Mouse (Mus musculus) spleen, adult 12 weeks (tissue): ENCODE data around the gene Cd200r3.

Experiments
- DNase-seq: peaks from one replicate; pipeline ENCODE4 v3.0.0; 2022; ENCODE audit warnings: low spot score

Gene Cd200r3

DNA sequence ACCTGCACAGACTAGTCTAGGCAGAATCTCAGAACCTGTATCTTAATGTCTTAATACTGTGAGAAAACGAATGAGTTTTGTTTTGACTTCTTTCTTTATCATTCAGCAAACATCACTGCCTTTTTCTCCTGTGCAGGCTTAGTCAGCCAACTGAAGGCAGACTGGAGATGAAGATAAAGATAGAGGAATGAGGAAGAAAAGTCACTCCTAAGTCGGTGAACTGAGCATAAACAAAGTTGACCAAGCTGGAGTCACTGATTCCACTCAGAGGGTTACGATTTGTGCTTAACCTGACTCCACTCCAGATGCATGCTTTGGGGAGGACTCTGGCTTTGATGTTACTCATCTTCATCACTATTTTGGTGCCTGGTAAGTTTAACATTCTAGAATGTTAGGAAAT is at the start of gene Cd200r3:
TSS of gene Cd200r3 (plus strand) at position 211 of the 400 bp plus-strand sequence.
- no peak for DNase-seq

DNA sequence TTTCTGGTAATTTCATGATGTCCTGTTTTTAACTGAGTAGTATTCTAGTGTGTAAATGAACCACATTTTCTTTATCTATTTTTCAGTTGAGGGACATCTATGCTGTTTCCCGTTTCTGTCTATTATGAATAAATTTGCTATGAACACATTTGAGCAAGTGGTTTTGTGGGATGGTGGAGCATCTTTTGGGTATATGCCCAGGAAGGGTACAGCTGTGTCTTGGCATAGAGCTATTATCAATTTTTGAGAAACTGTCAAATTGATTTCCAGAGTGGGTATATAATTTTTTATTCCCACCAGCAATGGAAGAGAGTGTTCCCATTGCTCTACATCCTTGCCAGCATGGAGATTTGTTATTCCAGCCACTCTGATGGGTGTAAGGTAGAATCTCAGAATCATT is 11.5 kb upstream of the Cd200r3 start:
- DNase-seq = no peak

DNA sequence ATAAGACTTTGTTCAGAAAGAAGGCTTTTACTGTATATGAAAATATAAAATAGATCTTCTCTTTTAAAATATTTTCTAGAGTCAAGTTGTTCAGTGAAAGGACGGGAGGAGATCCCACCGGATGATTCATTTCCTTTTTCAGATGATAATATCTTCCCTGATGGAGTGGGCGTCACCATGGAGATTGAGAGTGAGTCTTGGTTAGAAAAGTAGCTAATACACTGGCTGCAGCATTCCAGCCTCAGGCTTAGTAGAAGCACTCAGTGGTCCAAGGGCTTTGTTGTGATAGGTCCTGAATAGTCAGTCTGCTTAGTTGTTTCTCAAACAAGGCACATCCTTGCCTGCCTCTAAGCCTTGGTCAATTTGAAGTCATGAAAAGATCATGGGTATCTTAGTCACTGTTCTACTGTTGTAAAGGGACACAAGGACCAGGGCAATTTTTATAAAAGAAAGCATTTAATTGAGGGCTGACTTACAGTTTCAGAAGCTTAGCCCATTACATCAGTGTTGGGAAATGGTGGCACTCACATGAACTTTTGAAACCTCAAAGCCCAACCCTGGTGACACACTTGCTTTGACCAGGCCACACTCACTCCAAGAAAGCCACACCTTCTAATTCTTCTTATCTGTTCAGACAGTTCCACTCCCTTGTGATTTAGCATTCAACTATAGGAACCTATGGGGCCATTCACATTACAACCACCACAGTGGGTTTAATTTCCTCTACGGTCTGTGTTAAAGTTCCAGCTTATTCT is 8.1 kb downstream of the Cd200r3 start:
- DNase-seq = no peak

DNA sequence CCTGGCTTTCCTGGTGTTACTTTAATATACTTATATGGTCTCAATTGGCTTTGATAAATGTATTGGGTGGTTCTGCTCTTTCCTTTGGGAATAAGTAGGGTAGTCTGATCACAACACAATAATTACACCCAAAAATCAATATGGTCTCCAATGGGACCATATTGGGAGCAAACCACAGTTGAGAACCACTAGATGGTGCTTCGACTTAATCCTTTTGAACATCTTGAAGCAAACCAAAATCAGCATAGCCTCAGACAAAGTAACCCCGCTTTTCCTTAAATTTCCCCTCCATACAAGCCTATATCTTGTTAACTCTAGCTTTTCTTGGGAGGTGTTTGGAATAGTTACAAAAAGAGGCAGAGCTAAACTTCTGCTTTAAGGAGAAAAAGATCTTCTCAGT is 18.8 kb downstream of the Cd200r3 start:
- DNase-seq = no peak

DNA sequence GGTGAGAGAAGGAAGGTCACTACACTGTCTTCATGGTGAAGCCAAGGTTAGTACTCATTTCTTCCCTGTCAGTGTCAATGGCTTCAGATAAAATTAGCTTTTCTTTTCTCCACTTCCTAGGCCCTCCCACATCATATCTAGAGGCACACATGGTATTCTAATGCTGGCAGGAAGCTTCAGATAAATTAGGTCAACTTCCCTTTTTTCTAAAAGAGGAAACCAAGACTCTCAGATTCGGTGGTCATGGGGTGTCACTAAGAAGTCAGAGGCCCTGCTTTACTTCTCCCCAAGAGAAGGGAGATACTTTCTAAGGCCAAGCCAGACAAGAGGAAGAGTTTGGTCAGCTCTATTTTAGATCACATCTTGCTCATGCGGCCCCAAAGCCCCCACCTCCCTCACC is 19.3 kb downstream of the Cd200r3 start:
- DNase-seq = peak; percentile 6

DNA sequence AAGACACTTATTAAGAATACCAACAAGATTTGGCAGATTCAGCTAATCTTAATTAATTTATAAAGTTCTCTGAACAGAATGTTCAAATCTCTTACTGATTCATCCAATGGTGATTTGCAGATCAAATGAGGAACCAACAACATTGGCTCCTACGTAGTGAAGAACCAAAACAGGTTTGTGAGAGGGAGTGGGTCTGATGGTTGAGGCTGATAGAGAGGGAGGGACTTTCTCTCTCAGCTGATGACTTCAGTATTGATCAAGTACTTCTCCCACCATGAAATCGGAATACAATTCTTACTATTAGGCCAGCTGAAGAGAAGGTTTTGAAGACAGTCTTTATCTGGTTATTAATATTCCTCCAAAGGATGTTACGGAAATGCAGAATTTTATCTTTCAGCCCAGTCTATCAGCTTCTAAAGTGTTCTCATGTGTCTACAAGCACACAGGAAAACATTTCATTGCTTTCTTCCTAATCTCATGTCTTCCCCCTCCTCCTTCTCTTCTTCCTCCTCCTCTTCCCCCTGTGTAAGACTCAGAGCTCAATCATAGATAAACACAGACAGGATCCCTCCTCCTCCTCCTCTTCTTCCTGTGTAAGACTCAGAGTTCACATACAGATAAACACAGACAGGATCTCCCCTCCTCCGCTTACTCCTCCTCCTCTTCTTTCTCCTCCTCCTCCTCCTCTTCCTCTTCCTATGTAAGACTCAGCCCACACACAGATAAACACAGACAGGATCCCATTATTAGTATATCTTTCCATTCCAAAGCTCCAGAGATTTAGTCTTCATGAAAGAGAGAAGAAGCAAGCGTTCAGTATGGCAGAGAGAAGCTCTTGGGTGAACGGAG is 21.3 kb downstream of the Cd200r3 start:
- DNase-seq = no peak

DNA sequence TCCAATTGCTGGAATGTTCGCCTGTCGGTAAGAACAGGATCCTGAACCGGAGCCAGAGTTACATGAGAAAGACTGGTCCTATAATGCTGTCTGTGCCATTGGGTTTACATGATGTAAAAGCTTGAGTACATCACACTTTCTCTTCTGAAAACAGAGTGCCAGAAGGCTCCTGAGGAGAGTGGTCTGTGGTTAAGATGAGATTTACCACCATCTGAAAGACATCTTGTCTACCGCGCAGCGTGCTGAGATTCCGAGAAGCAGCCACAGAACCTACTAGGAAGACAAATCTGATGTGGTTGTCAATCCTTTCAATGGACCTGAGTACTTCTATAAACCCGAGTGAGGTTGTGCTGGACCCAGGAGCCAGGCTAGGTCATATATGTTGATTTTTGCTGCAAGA is 21.9 kb downstream of the Cd200r3 start:
- no peak for DNase-seq

DNA sequence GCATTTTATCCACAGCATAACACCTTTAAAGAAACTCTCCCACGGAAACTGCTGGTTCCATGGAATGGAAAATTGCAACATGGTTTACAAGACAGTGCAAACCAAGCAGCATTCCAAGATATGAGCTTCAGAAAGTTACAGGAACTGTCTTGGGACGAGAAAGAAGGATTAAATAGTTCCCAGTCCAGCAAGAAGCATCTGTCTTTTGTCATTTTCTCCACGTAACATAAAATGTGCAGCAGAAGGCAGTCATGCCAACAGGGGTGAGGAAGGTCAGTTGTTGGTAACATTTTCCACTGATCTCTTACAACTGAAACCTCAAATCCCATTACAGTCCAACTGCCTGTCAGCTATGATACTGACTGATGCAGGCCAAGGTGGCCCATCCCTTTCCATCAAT is 22.4 kb downstream of the Cd200r3 start:
- DNase-seq = no peak

DNA sequence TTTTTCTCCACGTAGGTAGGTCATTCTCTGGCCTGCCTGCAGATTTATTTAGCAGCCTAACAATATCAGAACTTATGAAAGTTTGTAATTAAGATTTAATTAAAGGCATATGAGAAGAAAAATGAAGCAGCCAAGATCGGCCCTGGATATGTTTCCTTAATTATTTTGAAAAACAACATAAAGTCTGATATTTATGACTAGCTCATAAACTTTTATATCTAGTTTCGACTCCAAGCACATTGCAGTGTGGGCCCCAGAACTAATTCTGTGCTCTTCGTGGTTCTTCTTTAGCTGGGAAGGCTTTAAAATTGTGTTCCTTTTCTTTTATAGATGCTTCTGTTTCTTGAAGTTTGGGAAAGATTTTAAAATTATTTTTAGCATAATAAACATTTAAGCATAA is 23.4 kb downstream of the Cd200r3 start:
- no peak for DNase-seq

DNA sequence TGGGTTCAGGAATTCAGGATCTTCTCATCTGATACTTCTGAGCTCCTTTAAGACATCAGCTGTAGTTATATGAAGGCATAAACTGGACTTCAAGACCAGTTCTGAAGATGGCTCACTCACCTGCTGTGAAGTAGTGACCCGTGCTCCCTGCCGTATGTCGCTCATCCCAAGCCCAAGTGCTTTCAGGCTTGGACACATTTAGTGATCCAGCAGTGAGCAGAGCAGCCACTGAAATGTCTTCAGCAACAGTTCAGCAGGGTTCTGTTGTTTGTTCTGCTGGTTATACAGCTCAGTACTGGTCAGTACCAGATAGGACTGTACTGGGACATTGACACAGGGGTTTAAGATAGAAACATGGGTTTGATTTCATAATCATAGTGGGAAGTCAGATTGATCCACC is 24.6 kb downstream of the Cd200r3 start:
- DNase-seq = no peak

DNA sequence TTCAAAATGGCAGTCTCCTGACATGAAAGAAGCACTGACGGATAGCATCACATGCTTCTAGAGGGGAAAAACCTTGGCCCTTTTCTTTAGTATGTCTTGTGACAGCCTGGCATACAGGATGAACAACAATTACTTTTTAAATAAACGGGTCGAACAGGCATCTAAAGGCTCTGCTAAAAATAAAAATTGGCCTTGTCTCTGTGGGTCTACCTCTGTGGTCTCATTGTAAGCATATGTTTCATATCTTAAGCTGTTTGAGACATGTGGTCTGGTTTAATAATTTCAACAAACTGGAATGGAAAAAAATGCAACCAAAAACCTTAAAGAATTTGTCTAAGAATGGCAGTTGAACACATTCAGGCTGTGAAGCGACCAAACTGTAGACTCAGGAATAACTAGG is 27.4 kb downstream of the Cd200r3 start:
- no peak for DNase-seq

DNA sequence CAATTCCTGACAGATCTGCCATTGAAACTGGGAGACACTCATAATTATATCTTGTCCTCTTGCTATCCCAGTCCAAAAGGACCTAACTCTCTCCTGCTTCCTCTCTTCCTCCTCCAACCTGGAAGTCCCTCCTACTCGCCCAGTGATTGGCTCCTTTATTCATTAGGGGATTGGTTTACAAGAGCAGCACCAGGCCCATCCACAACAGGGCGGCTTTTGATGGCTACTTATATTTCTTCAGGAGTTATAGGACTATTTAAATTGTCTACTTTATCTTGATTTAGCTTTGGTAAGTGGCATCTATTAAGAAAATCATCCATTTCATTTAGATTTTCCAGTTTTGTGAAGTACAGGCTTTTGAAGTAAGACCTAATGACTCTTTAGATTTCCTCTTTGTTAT is 30.6 kb downstream of the Cd200r3 start:
- no peak for DNase-seq

DNA sequence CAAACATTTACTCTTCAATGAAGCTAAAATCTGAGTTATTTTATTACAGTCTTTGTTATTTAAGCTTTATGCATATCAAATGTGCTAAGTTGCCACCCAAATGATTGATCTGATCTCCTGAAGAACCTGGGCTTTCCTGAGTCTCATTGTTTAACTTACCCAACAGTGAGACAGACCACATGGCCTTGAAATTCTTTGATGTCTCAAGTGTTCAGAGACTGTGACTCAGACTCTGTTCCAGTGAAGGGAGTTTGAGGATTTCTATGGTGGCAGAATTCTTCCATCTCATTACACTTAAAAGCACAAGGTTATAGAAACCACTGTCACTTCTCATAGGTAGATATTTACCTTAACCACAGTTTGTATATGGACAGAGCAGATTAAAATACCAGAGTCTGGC is 32.6 kb downstream of the Cd200r3 start:
- DNase-seq = no peak

DNA sequence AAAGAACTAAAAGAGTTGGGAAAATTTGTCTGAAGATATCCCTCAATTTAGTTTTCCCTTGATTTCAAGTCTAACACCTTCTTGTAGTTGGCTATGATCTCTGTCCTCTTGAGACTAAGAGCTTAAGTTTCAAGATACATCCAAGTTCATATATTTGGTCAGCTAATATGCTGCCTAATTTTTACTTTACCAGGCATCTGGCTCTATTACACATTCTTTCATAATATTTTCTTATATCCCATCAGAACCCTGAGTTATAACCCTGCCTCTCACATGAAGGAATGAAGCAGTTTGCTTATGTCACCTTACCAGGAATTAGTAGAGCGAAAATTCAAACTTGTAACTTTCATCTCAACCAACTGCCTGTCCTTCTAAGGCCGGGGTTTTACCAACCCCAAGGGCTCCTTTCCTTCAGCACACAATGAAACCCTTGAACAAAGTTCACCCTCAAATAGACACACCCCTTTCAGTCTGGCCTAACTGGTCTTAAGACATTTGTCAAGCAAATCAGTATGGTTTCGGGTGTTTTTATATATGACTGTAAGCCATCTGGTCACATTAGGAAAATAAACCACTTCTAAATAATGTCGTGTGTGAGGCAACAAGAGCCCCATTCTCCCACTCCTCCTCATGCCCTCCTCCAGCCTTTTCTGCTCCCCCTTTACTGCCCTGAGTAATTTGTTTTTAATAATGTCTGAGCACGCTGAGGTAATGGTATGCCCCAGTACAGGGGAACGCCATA is 33.6 kb downstream of the Cd200r3 start:
- no peak for DNase-seq

DNA sequence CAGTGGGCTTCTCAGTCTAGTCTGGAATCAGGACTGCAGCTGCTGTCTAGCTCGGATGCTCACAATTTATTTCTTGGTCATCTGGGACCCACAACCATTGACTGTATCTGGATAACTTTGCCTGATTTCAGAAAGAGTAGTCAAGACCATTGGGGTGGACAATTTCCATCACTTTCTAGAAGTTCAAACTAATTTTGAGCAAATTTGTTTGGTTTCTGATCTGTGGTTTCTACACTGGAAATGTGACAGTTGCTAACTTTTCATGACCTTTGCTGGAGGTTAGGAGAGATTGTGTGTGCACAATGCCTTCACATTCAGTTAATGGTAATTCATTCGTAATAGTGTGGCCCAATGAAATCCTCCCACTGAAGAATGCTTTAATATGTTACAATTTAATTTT is 34.7 kb downstream of the Cd200r3 start:
- DNase-seq = no peak

DNA sequence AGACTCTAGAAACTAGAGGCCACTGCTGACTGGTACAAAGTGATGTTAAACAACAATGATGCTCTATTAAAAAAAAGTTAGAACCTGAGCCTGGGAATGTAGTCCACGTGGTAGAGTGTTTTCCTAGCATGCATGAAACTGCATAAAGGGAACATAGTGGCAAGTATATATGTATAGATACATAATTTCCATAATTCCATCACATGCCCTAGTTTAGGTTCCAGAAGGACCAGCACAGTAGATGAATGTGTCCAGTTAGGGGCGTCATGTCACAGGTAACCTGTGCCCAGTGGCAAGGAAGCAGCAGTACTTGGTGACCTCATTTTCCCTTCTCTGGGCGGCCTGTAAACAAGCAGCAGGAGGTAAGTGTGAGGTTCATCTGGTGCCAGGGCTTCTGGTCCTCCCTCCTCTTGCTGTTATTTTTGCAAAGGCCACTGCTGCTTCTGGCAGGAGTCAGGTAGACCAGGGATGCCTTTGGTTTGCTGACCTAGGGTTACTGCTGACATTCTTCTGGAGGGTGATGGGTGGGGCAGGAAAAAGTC is 35.9 kb downstream of the Cd200r3 start:
- no peak for DNase-seq

DNA sequence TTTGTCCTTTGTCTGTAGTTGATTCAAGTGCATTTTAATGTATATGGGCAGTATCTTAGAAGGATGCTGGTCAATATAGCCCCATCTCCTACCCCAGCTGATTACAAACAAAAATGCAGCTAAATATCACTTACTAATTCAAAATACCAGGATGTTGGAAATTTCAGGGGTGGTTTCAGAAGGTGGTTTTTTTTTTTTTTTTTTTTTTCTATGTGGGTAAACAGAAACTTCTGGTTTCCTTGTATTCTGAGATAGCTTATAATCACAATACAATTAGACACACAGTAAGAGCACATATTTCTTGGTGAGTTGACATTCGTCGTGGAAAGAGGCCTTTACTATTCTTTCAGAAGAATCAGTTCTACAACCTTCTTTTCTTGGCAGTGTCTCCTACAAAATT is 39.5 kb downstream of the Cd200r3 start:
- no peak for DNase-seq

DNA sequence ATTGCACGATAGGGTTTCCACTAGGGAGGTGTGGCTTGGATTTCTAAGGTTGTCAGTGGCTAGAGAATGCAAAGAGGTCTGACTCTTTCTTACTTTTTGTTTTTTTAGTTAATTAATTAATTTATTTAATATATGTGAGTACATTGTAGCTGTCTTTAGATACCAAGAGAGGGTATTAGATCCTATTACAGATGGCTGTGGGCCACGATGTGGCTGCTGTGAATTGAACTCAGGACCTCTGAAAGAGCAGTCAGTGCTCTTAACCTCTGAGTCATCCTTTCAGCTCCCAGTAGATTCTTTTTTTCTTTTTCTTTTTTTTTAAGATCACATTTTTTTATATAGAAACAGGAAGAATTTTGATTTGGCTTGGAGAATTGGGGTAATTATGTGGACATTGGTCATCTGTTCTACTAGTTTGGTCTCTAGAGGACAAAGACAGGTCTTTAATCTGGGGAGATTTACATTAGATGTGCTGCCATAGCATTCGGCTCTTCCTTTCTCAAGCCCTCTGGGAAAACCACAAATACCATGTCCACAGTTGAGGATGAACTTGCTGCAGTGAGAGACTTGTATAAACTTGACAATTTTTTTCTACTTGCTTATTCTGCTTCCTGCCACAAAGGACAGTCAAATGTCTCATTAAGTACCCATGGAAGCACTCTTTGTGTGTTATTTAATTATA is 40.0 kb downstream of the Cd200r3 start:
- DNase-seq = no peak

DNA sequence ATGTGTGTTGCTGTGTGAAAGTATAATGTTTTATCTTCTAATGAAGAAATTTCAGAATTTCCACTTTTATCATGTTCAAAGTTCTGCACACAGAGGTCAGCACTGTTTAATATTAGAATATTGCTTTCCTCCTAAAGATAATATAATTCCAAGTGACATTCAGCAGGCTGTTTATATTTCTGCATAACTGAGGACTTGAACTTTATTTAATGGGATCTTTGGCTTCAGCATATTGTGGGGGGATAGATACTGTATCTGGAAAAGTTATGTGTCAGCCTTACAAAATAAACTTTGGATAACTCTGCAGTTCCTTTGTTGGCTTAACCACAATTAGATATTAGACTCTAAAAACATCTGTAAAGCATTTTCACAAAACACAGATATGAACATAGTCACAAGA is 40.6 kb downstream of the Cd200r3 start:
- DNase-seq = no peak

DNA sequence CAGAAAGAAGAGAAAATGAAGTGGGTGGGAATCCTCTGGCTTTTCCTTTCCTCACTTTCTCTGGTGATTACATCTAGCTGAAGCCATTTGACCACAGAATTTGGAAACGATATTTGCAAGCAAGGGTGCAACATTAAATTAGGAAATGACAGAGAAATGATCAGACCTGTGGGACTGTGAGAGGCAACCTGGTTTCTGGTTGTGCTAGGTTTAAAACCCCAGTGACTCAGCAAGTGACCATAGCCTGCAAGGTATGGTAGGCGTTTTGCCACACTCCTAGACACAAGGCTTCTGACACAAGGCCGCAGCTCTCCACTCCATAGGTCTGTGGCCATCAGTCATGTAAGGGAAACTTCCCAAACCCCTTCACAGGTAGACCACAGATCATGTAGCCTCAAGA is 41.4 kb downstream of the Cd200r3 start:
- DNase-seq = no peak

DNA sequence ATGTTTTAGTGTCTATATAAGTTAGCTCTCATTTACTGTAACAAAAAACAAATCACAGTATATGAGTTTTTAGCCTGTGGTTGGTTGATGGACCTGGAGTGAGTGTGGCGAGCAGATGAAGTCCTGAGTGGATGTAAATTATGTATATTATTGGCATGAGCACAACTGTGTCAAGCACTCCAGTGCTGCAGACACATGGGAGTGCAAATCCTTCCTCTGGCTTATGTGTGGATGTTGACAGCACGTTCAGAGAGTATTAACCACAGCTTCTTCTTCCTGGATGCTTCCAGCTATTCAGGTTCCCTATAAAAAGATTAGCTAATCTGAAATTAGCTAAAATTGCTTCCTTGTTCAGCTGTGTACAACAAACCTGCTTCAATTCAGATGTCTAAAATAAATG is 42.6 kb downstream of the Cd200r3 start:
- no peak for DNase-seq
